Mouse (Mus musculus) midbrain, embryonic 11.5 days (tissue): ENCODE results near the gene Rbck1. TPM values are rescaled to one million over a fixed set of nuclear protein-coding genes. Genes with fewer than 3 reads are reported as not detected.
A peak's percentile ranks its signal among the peaks of the same experiment; 100 is the strongest.
"Not testable (repeated sequence)": the region's sequence is repeated elsewhere in the genome, so short reads cannot be mapped to it uniquely, and the experiment has no call there.

Source experiments
- ATAC-seq: fragments of 200-750 bp; cut with Nextera tagmentation; 2 replicates; pipeline ENCODE4 v1.8.0; 2017; ENCODE audit warnings: moderate TSS enrichment, moderate library complexity; ENCODE audit not compliant: low FRiP score
- DNase-seq: peaks from one replicate; pipeline ENCODE4 v3.0.0; 2015; ENCODE audit warnings: low spot score; ENCODE audit errors: missing footprints
- H3K27ac ChIP-seq: fragments of 300-500 bp; sonication (generic); 2 replicates; pipeline ENCODE4 v1.5.1; 2014; ENCODE audit warnings: low read depth, low read length
- H3K27me3 ChIP-seq: fragments of 300-500 bp; sonication (generic); 2 replicates; pipeline ENCODE4 v1.6.1; 2014; ENCODE audit warnings: mild to moderate bottlenecking, low read length, moderate library complexity, mixed read lengths; ENCODE audit not compliant: control insufficient read depth, insufficient read depth
- H3K36me3 ChIP-seq: fragments of 300-500 bp; sonication (generic); 2 replicates; pipeline ENCODE4 v1.6.1; 2014; ENCODE audit warnings: mild to moderate bottlenecking, low read length, moderate library complexity, mixed read lengths; ENCODE audit not compliant: control insufficient read depth, insufficient read depth
- H3K4me1 ChIP-seq: fragments of 300-500 bp; sonication (generic); 2 replicates; pipeline ENCODE4 v1.6.1; 2014; ENCODE audit warnings: low read length; ENCODE audit not compliant: control insufficient read depth, insufficient read depth
- H3K4me2 ChIP-seq: fragments of 300-500 bp; sonication (generic); 2 replicates; pipeline ENCODE4 v1.6.1; 2014; ENCODE audit warnings: mild to moderate bottlenecking, moderate library complexity
- H3K4me3 ChIP-seq: fragments of 300-500 bp; sonication (generic); 2 replicates; pipeline ENCODE4 v1.5.1; 2014; ENCODE audit warnings: low read depth, low read length
- H3K9ac ChIP-seq: fragments of 300-500 bp; sonication (generic); 2 replicates; pipeline ENCODE4 v1.6.1; 2014; ENCODE audit warnings: low read length
- H3K9me3 ChIP-seq: fragments of 300-500 bp; sonication (generic); 2 replicates; pipeline ENCODE4 v1.6.1; 2016; ENCODE audit warnings: low read length; ENCODE audit not compliant: control insufficient read depth
- WGBS: fragments of 180-500 bp; shearing (Covaris S2); extraction: QIAGEN DNeasy Blood & Tissue Kit; methylation state at CpG from one replicate; pipeline ENCODE4 v1.1.7; 2014; 5-methylcytosine and 5-hydroxymethylcytosine counted together
- polyA plus RNA-seq: library from polyadenylated mRNA; unstranded; fragments of >200 nt; fragmentation: Nextera tagmentation; extraction: Ambion mirVana; gene quantifications from 2 replicates; pipeline ENCODE4 v1.2.1, GENCODE M21; 2014

Gene Rbck1
- polyA plus RNA-seq, 1 experiment from 2014 or later, result 70.1 TPM

DNA sequence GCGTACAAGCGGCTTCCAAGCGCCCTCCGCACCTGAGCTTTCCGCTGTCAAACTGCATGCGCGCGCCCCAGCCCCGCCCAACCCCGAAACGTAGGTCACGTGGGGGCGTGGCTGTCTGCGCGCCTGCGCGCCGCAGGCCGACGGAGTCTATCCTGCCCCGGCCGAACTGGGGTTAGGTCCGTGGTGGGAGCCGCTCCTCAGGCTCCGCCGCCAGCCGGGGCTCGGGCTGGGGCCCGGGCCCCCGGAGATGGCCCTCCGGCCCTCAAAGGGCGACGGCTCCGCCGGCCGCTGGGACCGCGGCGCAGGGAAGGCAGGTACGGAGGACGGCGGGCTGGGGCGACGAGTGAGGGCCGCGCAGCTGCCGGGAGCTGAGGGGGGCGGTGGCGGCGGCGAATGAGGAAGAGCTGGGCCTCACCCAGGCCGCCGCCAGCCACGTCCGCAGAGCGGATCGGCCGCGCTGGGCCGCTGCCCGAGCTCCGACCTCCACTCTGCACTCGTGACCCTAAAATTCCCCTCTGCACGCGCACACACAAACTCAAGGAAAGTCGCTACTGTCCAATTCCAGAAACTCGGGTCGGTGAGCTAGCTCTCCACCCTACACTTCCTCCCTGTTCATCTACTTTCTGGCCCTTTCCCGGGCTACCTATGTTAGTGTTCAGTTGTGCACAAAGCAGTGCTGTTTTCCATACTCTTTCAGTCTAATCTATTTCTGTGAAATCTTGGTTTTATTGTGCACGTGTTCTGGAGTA, 38.6 kb downstream of the Rbck1 start, which contains the start of gene Tbc1d20:
TSS of gene Tbc1d20 (plus strand) at position 102 of the 749 bp plus-strand sequence.
- no peaks in the 10 kb centered on the region for H3K9me3 ChIP-seq
- peak within 1 kb of the TSS; percentile 61 for H3K4me2 ChIP-seq
- DNase-seq, result peak; percentile 98
- ATAC-seq, result peak; percentile 98
- H3K4me1 ChIP-seq, result peaks cover 8% of the 10 kb centered on the region
- peak within 1 kb of the TSS; percentile 94 for H3K9ac ChIP-seq
- peak within 1 kb of the TSS; percentile 92 for H3K4me3 ChIP-seq
- WGBS, result under 1% methylated on average over 57 of the region's 70 CpGs
- H3K27ac ChIP-seq, result peak within 1 kb of the TSS; percentile 44
- no peaks in the 10 kb centered on the region for H3K27me3 ChIP-seq
- no peaks in the 10 kb centered on the region for H3K36me3 ChIP-seq

DNA sequence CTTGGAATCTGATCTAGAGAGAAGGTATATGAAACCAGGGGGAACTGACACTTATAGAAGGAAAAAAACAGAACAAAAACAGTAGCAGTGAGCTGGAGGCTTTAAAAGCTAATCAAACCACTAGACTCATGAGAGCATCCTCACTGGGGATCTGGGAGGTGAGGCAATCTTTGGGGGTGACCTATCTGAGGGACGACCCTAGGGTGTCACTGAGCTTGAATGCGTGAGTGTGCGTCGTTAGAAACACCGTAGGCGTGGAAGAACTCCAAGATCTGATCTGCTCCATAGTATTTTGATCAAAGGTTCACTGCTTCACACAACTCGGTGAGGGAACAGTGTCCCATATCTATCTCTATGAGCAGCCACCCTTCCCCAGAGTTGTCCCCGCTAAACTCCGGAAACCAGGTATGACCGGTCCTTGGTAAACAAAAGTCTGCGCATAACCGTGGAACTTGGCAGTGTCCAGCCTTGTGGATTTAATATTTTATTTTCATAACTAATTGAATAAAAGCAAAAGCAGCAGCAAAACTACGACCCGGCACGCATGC, 39.2 kb downstream of the Rbck1 start:
- ATAC-seq (peak; percentile 72; the same call in 1 of the 2 replicates), DNase-seq (peak; percentile 86)
- peak overlapping the region; percentile 92 for H3K4me3 ChIP-seq
- WGBS, result 2% methylated on average over 15 of the region's 15 CpGs
- peak overlapping the region; percentile 61 for H3K4me2 ChIP-seq
- peaks cover 8% of the 10 kb centered on the region for H3K4me1 ChIP-seq
- no peaks in the 10 kb centered on the region for H3K36me3 ChIP-seq
- H3K9me3 ChIP-seq, result no peaks in the 10 kb centered on the region
- peak overlapping the region; percentile 94 for H3K9ac ChIP-seq
- H3K27ac ChIP-seq, result no peak overlapping the region
- no peaks in the 10 kb centered on the region for H3K27me3 ChIP-seq

DNA sequence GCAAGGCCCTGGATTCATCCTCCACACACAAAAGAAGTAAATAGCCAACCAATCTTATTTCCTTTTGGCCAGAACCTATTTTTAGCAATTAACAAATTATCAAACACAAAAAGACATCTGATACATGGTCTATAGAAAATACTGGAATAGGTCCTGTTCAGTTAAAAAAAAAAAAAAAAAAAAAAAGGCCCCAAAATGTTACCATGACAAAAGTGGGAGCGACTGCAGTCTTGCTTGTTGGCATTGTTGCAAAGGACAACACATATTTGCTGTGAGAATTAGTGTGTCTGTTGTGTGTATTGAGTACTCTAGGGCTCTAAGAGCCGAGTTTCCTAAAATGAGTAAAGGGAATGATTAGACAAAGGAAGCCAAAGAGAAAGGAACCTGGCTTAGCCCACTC, 40.0 kb downstream of the Rbck1 start:
- DNase-seq (no peak), ATAC-seq (no peak)
- WGBS, result 53% methylated on average over 2 of the region's 2 CpGs
- Histone ChIP-seq H3K27me3 (no peaks in the 10 kb centered on the region), H3K27ac (no peak overlapping the region), H3K4me3 (no peak overlapping the region), H3K4me1 (peaks cover 8% of the 10 kb centered on the region), H3K9ac (no peak overlapping the region), H3K36me3 (no peaks in the 10 kb centered on the region), H3K4me2 (no peak overlapping the region), H3K9me3 (no peaks in the 10 kb centered on the region)

DNA sequence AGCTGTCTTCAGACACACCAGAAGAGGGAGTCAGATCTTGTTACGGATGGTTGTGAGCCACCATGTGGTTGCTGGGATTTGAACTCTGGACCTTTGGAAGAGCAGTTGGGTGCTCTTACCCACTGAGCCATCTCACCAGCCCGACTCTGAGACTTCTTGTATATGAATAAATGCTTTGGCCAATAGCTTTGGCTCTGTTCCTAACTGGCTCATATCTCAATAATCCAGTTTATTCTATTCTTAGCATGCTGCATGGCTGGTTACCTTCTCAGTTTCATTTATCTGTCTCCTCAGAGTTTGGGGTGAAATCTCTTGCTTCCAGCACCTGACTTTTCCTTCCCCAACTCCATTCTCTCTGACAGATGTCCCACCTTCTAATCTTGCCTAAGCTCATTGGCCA, 42.8 kb downstream of the Rbck1 start:
- not testable (repeated sequence) for DNase-seq, H3K9ac ChIP-seq, H3K27ac ChIP-seq, H3K9me3 ChIP-seq, H3K27me3 ChIP-seq, H3K4me3 ChIP-seq, H3K4me2 ChIP-seq, ATAC-seq, H3K4me1 ChIP-seq, H3K36me3 ChIP-seq
- WGBS, result 90% methylated on average over 2 of the region's 2 CpGs

DNA sequence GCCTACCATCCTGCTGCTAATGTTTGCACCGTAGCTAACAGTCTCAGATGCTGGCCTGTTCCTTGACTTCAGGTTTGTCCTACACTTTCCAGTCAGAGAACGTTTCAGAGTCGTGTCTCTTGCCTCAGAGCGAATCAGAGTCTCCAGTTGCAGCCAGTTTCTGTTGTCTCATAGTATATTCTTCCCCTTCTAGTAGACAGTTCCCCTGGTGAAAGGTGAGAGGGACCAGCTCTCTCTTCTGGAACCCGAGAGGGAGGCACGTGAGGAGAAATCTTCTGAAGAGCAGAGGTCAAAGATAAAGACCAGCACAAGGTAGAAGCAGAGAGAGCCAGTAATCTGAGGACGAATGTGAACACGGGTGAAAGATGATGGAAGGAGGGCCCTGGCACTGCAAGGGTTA, 44.4 kb downstream of the Rbck1 start:
- Histone ChIP-seq H3K4me1 (no peaks in the 10 kb centered on the region), H3K36me3 (peaks cover 7% of the 10 kb centered on the region), H3K4me2 (no peak overlapping the region), H3K27ac (no peak overlapping the region), H3K9ac (no peak overlapping the region), H3K4me3 (no peak overlapping the region), H3K9me3 (no peaks in the 10 kb centered on the region), H3K27me3 (no peaks in the 10 kb centered on the region)
- DNase-seq (peak; percentile 44), ATAC-seq (no peak)
- 80% methylated on average over 8 of the region's 8 CpGs for WGBS

DNA sequence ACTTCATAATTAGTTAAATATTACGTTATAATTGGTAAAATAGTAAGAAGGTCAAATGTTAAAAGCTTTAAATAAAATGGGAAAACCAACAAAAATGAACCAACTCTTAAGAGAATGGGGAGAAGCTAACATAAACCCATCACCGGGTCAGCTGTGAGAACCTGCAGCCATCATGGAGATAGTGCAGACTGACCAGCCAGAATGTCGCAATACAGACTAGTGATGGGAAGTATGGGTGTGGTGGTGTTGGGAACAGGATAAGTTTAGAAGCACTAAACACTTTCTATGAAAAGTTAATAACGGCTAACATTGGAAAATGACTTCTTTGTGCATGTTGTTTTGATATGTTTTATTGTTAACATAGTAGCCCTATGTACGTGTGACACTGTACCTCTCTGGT, 44.9 kb downstream of the Rbck1 start:
- Histone ChIP-seq H3K27me3 (no peaks in the 10 kb centered on the region), H3K4me1 (no peaks in the 10 kb centered on the region), H3K36me3 (peaks cover 7% of the 10 kb centered on the region), H3K9me3 (no peaks in the 10 kb centered on the region), H3K27ac (no peak overlapping the region), H3K4me2 (no peak overlapping the region), H3K4me3 (no peak overlapping the region), H3K9ac (no peak overlapping the region)
- WGBS, result 94% methylated on average over 5 of the region's 5 CpGs
- peak; percentile 56 for DNase-seq
- ATAC-seq, result no peak

DNA sequence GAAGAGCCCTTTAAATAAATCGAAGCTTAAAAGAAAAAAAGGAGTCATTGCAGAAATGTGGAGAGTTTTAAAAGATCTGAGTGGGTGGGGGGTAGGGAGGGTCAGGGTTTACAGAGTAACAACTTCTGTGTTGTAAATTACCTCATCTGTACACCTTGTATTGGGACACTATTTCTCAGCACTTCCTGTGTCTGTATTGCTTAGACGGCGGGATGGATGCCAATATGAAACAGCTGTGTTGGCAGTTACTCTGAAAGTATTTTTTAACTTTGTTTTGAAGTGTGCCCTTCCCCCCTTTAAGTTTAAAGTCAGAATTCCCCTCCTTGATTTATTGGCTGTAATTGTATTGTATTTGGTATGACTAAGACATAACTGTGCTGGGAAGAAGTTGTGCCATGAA, 51.0 kb downstream of the Rbck1 start:
- H3K4me2 ChIP-seq, result no peak overlapping the region
- H3K9ac ChIP-seq, result no peak overlapping the region
- no peak overlapping the region for H3K27ac ChIP-seq
- peaks cover 15% of the 10 kb centered on the region for H3K36me3 ChIP-seq
- H3K27me3 ChIP-seq, result no peaks in the 10 kb centered on the region
- no peak overlapping the region for H3K4me3 ChIP-seq
- WGBS, result 92% methylated on average over 3 of the region's 3 CpGs
- no peaks in the 10 kb centered on the region for H3K9me3 ChIP-seq
- no peaks in the 10 kb centered on the region for H3K4me1 ChIP-seq
- ATAC-seq (no peak), DNase-seq (no peak)

DNA sequence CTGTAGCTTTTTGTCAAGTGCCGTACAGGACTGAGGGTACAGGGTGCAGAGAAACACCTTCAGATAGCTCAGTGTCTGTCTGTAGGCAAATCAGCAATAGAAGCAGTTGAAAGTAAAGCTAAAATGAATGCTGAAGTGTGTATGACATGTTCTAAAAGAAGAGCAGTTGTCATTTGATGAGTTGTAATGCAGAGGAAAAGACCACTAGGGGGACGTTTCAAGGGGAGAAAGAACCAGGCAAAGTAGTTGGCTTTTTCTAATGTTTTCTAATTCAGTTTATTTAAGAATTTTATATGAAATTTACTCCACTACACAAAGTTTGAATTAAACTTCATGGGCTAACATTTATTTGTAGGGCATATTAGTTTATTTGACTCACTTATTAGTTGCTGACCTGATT, 58.8 kb downstream of the Rbck1 start:
- Histone ChIP-seq H3K9ac (no peak overlapping the region), H3K36me3 (peaks cover 24% of the 10 kb centered on the region), H3K27me3 (no peaks in the 10 kb centered on the region), H3K4me2 (no peak overlapping the region), H3K27ac (no peak overlapping the region), H3K4me3 (no peak overlapping the region), H3K4me1 (no peaks in the 10 kb centered on the region), H3K9me3 (no peaks in the 10 kb centered on the region)
- ATAC-seq (no peak), DNase-seq (no peak)
- 85% methylated on average over 2 of the region's 2 CpGs for WGBS
